Mouse (Mus musculus) limb, embryonic 14.5 days (tissue): ENCODE results near the gene Gab2. TPM values are rescaled to one million over a fixed set of nuclear protein-coding genes. Genes with fewer than 3 reads are reported as not detected.

Experiments
- ATAC-seq: fragments of 200-750 bp; cut with Nextera tagmentation; 2 replicates; pipeline ENCODE4 v1.8.0; 2017; ENCODE audit warnings: low read depth, moderate number of reproducible peaks, moderate TSS enrichment; ENCODE audit not compliant: low FRiP score
- DNase-seq: peaks from one replicate; pipeline ENCODE4 v3.0.0-alpha.2; 2015; ENCODE audit warnings: low spot score
- H3K27ac ChIP-seq: fragments of 300-500 bp; sonication (generic); replicated peaks from 2 replicates; pipeline ENCODE4 v1.5.1; 2014; ENCODE audit warnings: low read depth, mild to moderate bottlenecking, low read length, moderate library complexity, mixed read lengths
- H3K27me3 ChIP-seq: fragments of 300-500 bp; sonication (generic); 2 replicates; pipeline ENCODE4 v1.6.1; 2014; ENCODE audit warnings: low read length, mixed read lengths; ENCODE audit not compliant: control insufficient read depth, insufficient read depth
- H3K36me3 ChIP-seq: fragments of 300-500 bp; sonication (generic); 2 replicates; pipeline ENCODE4 v1.6.1; 2014; ENCODE audit warnings: mild to moderate bottlenecking, low read length, moderate library complexity, mixed read lengths; ENCODE audit not compliant: control insufficient read depth, insufficient read depth
- H3K4me1 ChIP-seq: fragments of 300-500 bp; sonication (generic); 2 replicates; pipeline ENCODE4 v1.6.1; 2014; ENCODE audit warnings: antibody characterized with exemption, low read length, mixed read lengths; ENCODE audit not compliant: control insufficient read depth, insufficient read depth
- H3K4me2 ChIP-seq: fragments of 300-500 bp; sonication (generic); replicated peaks from 2 replicates; pipeline ENCODE4 v1.6.1; 2014; ENCODE audit warnings: low read depth, mild to moderate bottlenecking, low read length, moderate library complexity; ENCODE audit not compliant: severe bottlenecking
- H3K4me3 ChIP-seq: fragments of 300-500 bp; sonication (generic); replicated peaks from 2 replicates; pipeline ENCODE4 v1.5.1; 2014; ENCODE audit warnings: low read length
- H3K9ac ChIP-seq: fragments of 300-500 bp; sonication (generic); 2 replicates; pipeline ENCODE4 v1.6.1; 2014; ENCODE audit warnings: mild to moderate bottlenecking, low read depth, low read length, moderate library complexity; ENCODE audit not compliant: severe bottlenecking
- H3K9me3 ChIP-seq: fragments of 300-500 bp; sonication (generic); 2 replicates; pipeline ENCODE4 v1.6.1; 2016; ENCODE audit warnings: low read length; ENCODE audit not compliant: control insufficient read depth
- POLR2A ChIP-seq: fragments of 200-500 bp; IDR thresholded peaks from 2 replicates; pipeline ENCODE4 v1.8.0; 2012; ENCODE audit warnings: inconsistent platforms, mild to moderate bottlenecking, moderate library complexity, borderline replicate concordance; ENCODE audit not compliant: insufficient read depth, insufficient read length; ENCODE audit errors: extremely low read depth
- WGBS: fragments of 180-500 bp; shearing (Covaris S2); extraction: QIAGEN DNeasy Blood & Tissue Kit; methylation state at CpG from one replicate; pipeline ENCODE4 v1.1.7; 2014; 5-methylcytosine and 5-hydroxymethylcytosine counted together
- polyA plus RNA-seq, 2 experiments: library from polyadenylated mRNA; depleted of rRNA in 1 of 2; stranded (reverse) in 1 of 2; unstranded in 1 of 2; fragments of >200 nt; fragmentation: Nextera tagmentation in 1 of 2; extraction: Ambion mirVana in 1 of 2; gene quantifications; 2 replicates each; pipeline versions ENCODE4 v1.2.1 to v1.2.3; 2012 to 2014

Gene Gab2
- polyA plus RNA-seq, 2 experiments: 5.1 to 7.7 TPM

GRCm38 (mm10) chr7:97356875-97357276 is 275.5 kb downstream of the Gab2 start:
- no peak overlapping the region for H3K4me2 ChIP-seq
- no peak for DNase-seq
- TF ChIP-seq POLR2A: no peak
- H3K27ac ChIP-seq: no peak overlapping the region
- no peaks in the 10 kb centered on the region for H3K27me3 ChIP-seq
- WGBS: 78% methylated on average over 5 of the region's 5 CpGs
- H3K9ac ChIP-seq: no peak overlapping the region
- H3K4me1 ChIP-seq: no peaks in the 10 kb centered on the region
- H3K4me3 ChIP-seq: no peak overlapping the region
- no peak for ATAC-seq
- H3K36me3 ChIP-seq: no peaks in the 10 kb centered on the region
- H3K9me3 ChIP-seq: no peaks in the 10 kb centered on the region

DNA sequence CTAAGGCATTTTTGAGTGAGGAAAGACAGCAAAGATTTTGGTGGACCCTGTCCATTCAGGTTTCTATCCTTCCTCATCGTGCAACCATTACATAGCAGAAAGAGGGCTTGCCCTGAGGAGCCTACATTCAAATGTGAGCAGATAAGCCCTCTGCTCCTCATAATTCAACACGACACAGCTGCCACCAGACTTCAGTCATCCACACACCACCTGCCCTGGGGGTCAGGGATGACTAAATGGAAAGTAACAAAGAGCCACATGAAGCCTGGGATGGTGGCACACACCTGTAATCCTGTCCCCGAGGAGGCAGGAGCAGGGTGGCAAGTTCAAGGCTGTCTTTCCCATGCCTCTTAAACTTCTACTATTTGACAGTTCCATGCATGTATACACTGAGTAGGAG is 276.5 kb downstream of the Gab2 start:
- Histone ChIP-seq H3K9ac (no peak overlapping the region), H3K4me2 (no peak overlapping the region), H3K27me3 (no peaks in the 10 kb centered on the region), H3K4me3 (no peak overlapping the region), H3K4me1 (no peaks in the 10 kb centered on the region), H3K36me3 (no peaks in the 10 kb centered on the region), H3K9me3 (no peaks in the 10 kb centered on the region), H3K27ac (no peak overlapping the region)
- WGBS: 65% methylated on average over 3 of the region's 3 CpGs
- no peak for TF ChIP-seq POLR2A
- ATAC-seq: no peak
- DNase-seq: no peak

GRCm38 (mm10) chr7:97358347-97358746 is 277.0 kb downstream of the Gab2 start:
- TF ChIP-seq POLR2A: no peak
- Histone ChIP-seq H3K27me3 (no peaks in the 10 kb centered on the region), H3K4me3 (no peak overlapping the region), H3K36me3 (no peaks in the 10 kb centered on the region), H3K27ac (no peak overlapping the region), H3K9me3 (no peaks in the 10 kb centered on the region), H3K9ac (no peak overlapping the region), H3K4me1 (no peaks in the 10 kb centered on the region), H3K4me2 (no peak overlapping the region)
- no peak for DNase-seq
- ATAC-seq: no peak
- 82% methylated on average over 4 of the region's 4 CpGs for WGBS

Other genes starting within 250 kb of the Gab2 start
- gene Nars2, start 130.1 kb upstream of the Gab2 start, polyA plus RNA-seq (2012; rRNA removed): 7.4 and 8.5 TPM in 2 replicates
- gene Nars2, start 130.1 kb upstream of the Gab2 start, polyA plus RNA-seq (2014; fragmentation: Nextera tagmentation; extraction: Ambion mirVana): 21.0 and 23.1 TPM in 2 replicates